15 mouse cellular contexts compared by ENCODE assay signal in the genomic region with DNA sequence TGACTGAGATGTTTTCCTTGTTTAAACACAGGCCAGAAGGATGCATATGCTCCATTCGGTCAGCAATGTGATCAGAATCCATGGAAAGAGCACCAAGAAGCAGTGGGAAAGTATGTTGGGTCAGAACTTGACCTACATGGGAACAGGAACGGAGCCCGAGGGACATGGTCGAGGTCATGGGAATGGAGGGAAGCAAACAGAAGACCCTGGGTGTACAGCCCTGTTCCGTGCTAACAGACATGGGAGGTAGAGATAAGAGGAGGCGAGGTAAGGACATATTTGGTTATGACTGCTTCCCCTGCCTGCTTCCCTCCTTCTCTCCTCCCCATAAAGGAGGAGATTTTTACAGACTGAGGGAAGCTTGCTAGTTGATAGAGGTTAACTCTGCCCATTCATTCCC.
"Had no signal": no experiment of that assay in that cellular context is flagged by ENCODE, and none has a peak within 500 bp of the region (broad histone marks: within the 10 kb centered on the region; RNA-seq: fewer than 3 reads in every experiment).

No protein-coding gene starts in this region.

- DNase-seq: kidney, adult 2 months; kidney, postnatal 25 days; layer of hippocampus, adult 9-11 months; layer of hippocampus, postnatal 36 days; lung, postnatal 10 days; retina, postnatal 1 day; right cerebral cortex, postnatal 4 days; spleen, adult 18-20 months; thymus, postnatal 4 days had no signal

- H3K9ac ChIP-seq: kidney, embryonic 15.5 days; limb, embryonic 15.5 days; liver, embryonic 12.5 days; midbrain, embryonic 12.5 days; neural tube, embryonic 13.5 days had no signal

- ATAC-seq: liver, embryonic 12.5 days; midbrain, embryonic 16.5 days had no signal

- H3K4me2 ChIP-seq: kidney, embryonic 15.5 days; limb, embryonic 15.5 days; liver, embryonic 12.5 days; midbrain, embryonic 12.5 days; neural tube, embryonic 13.5 days had no signal

- H3K4me3 ChIP-seq: kidney, embryonic 15.5 days; limb, embryonic 15.5 days; liver, embryonic 12.5 days; midbrain, embryonic 12.5 days; neural tube, embryonic 13.5 days had no signal

- H3K9me3 ChIP-seq: kidney, embryonic 15.5 days; limb, embryonic 15.5 days; liver, embryonic 12.5 days; midbrain, embryonic 12.5 days; neural tube, embryonic 13.5 days had no signal

- H3K27ac ChIP-seq: kidney, embryonic 15.5 days; limb, embryonic 15.5 days; liver, embryonic 12.5 days; midbrain, embryonic 12.5 days; neural tube, embryonic 13.5 days had no signal

- H3K4me1 ChIP-seq: liver, embryonic 12.5 days had no signal

- H3K27me3 ChIP-seq: kidney, embryonic 15.5 days; limb, embryonic 15.5 days; liver, embryonic 12.5 days; neural tube, embryonic 13.5 days had no signal

- H3K36me3 ChIP-seq: kidney, embryonic 15.5 days; limb, embryonic 15.5 days; liver, embryonic 12.5 days; midbrain, embryonic 12.5 days; neural tube, embryonic 13.5 days had no signal
